Mouse (Mus musculus) neural tube, embryonic 14.5 days (tissue): Measurements from ENCODE around the gene Dyrk3. TPM values are rescaled to one million over a fixed set of nuclear protein-coding genes. Genes with fewer than 3 reads are reported as not detected.

Source experiments
- ATAC-seq: fragments of 200-750 bp; cut with Nextera tagmentation; 2 replicates; pipeline ENCODE4 v1.8.0; 2017; ENCODE audit warnings: low read depth, mild to moderate bottlenecking, moderate TSS enrichment, moderate library complexity
- H3K27ac ChIP-seq: fragments of 300-500 bp; sonication (generic); 2 replicates; pipeline ENCODE4 v1.5.1; 2014; ENCODE audit warnings: low read depth, mild to moderate bottlenecking, control low read depth, low read length, moderate library complexity, mixed read lengths
- H3K27me3 ChIP-seq: fragments of 300-500 bp; sonication (generic); 2 replicates; pipeline ENCODE4 v1.6.1; 2014; ENCODE audit warnings: low read length; ENCODE audit not compliant: control insufficient read depth, insufficient read depth
- H3K36me3 ChIP-seq: fragments of 300-500 bp; sonication (generic); 2 replicates; pipeline ENCODE4 v1.6.1; 2014; ENCODE audit warnings: low read length, mixed read lengths; ENCODE audit not compliant: control insufficient read depth, insufficient read depth
- H3K4me1 ChIP-seq: fragments of 300-500 bp; sonication (generic); 2 replicates; pipeline ENCODE4 v1.6.1; 2014; ENCODE audit warnings: low read length; ENCODE audit not compliant: control insufficient read depth, insufficient read depth
- H3K4me2 ChIP-seq: fragments of 300-500 bp; sonication (generic); 2 replicates; pipeline ENCODE4 v1.6.1; 2014; ENCODE audit warnings: mild to moderate bottlenecking, low read depth, low read length, control low read depth
- H3K4me3 ChIP-seq: fragments of 300-500 bp; sonication (generic); 2 replicates; pipeline ENCODE4 v1.5.1; 2014; ENCODE audit warnings: low read depth, low read length, control low read depth, mixed read lengths
- H3K9ac ChIP-seq: fragments of 300-500 bp; sonication (generic); replicated peaks from 2 replicates; pipeline ENCODE4 v1.6.1; 2014; ENCODE audit warnings: low read depth, mild to moderate bottlenecking, control low read depth, low read length, mixed read lengths
- H3K9me3 ChIP-seq: fragments of 300-500 bp; sonication (generic); 2 replicates; pipeline ENCODE4 v1.6.1; 2016; ENCODE audit warnings: low read length; ENCODE audit not compliant: control insufficient read depth
- WGBS: fragments of 180-500 bp; shearing (Covaris S2); extraction: QIAGEN DNeasy Blood & Tissue Kit; methylation state at CpG from one replicate; pipeline ENCODE4 v1.1.7; 2014; 5-methylcytosine and 5-hydroxymethylcytosine counted together
- polyA plus RNA-seq: library from polyadenylated mRNA; unstranded; fragments of >200 nt; fragmentation: Nextera tagmentation; extraction: Ambion mirVana; gene quantifications from 2 replicates; pipeline ENCODE4 v1.2.1, GENCODE M21; 2014

The Dyrk3 gene
- polyA plus RNA-seq, 1 experiment from 2014 or later: 12.6 TPM

- 79% methylated on average over 3 of the region's 3 CpGs for WGBS
- Histone ChIP-seq H3K36me3 (no peaks in the 10 kb centered on the region), H3K9ac (no peak overlapping the region), H3K27ac (0 out of 2 replicates have a peak overlapping the region, but pooled peaks have one; percentile 22), H3K9me3 (no peaks in the 10 kb centered on the region), H3K4me2 (no peak overlapping the region), H3K4me1 (peaks cover 26% of the 10 kb centered on the region), H3K4me3 (no peak overlapping the region), H3K27me3 (no peaks in the 10 kb centered on the region)
- no peak for ATAC-seq
These were observed 52.9 kb downstream of the Dyrk3 start for GRCm38 (mm10) chr1:131085272-131085671.

GRCm38 (mm10) chr1:131084289-131084688, 53.9 kb downstream of the Dyrk3 start:
- no peak overlapping the region for H3K27ac ChIP-seq
- no peak for ATAC-seq

GRCm38 (mm10) chr1:131083609-131084008, 54.5 kb downstream of the Dyrk3 start:
- Histone ChIP-seq H3K27me3 (no peaks in the 10 kb centered on the region), H3K4me3 (no peak overlapping the region), H3K4me2 (no peak overlapping the region), H3K9me3 (no peaks in the 10 kb centered on the region), H3K36me3 (no peaks in the 10 kb centered on the region), H3K4me1 (peaks cover 26% of the 10 kb centered on the region), H3K27ac (no peak overlapping the region), H3K9ac (no peak overlapping the region)
- ATAC-seq: no peak
- 51% methylated on average over 4 of the region's 4 CpGs for WGBS

More at GRCm38 (mm10) chr1:131084289-131084688, 53.9 kb downstream of the Dyrk3 start:
- Histone ChIP-seq H3K4me2 (no peak overlapping the region), H3K36me3 (no peaks in the 10 kb centered on the region), H3K9me3 (no peaks in the 10 kb centered on the region), H3K9ac (no peak overlapping the region), H3K4me3 (no peak overlapping the region), H3K4me1 (peaks cover 26% of the 10 kb centered on the region), H3K27me3 (no peaks in the 10 kb centered on the region)
- 33% methylated on average over 8 of the region's 8 CpGs for WGBS

- Histone ChIP-seq H3K27me3 (no peaks in the 10 kb centered on the region), H3K27ac (no peak overlapping the region), H3K9me3 (no peaks in the 10 kb centered on the region), H3K4me3 (no peak overlapping the region), H3K4me2 (no peak overlapping the region), H3K4me1 (peaks cover 25% of the 10 kb centered on the region), H3K36me3 (no peaks in the 10 kb centered on the region), H3K9ac (no peak overlapping the region)
- no peak for ATAC-seq
- WGBS: 74% methylated on average over 5 of the region's 5 CpGs
These were observed 55.0 kb downstream of the Dyrk3 start for GRCm38 (mm10) chr1:131083122-131083521.

- ATAC-seq: no peak
- Histone ChIP-seq H3K27me3 (no peaks in the 10 kb centered on the region), H3K4me3 (no peak overlapping the region), H3K4me1 (peaks cover 7% of the 10 kb centered on the region), H3K27ac (no peak overlapping the region), H3K36me3 (no peaks in the 10 kb centered on the region), H3K9ac (no peak overlapping the region), H3K4me2 (no peak overlapping the region), H3K9me3 (no peaks in the 10 kb centered on the region)
- WGBS: 100% methylated on average over 1 of the region's 1 CpGs
These were observed 57.5 kb downstream of the Dyrk3 start for GRCm38 (mm10) chr1:131080686-131081085.

- Histone ChIP-seq H3K9me3 (no peaks in the 10 kb centered on the region), H3K4me2 (no peak overlapping the region), H3K36me3 (no peaks in the 10 kb centered on the region), H3K4me3 (no peak overlapping the region), H3K27me3 (no peaks in the 10 kb centered on the region), H3K27ac (peak overlapping the region; percentile 10; the same call in 1 of the 2 replicates), H3K4me1 (peaks cover 10% of the 10 kb centered on the region), H3K9ac (no peak overlapping the region)
- ATAC-seq: no peak
- 88% methylated on average over 4 of the region's 4 CpGs for WGBS
These were observed 58.4 kb downstream of the Dyrk3 start for GRCm38 (mm10) chr1:131079762-131080161.

GRCm38 (mm10) chr1:131078761-131079330, 59.3 kb downstream of the Dyrk3 start:
- Histone ChIP-seq H3K27ac (peak overlapping the region; percentile 29), H3K9ac (no peak overlapping the region), H3K9me3 (no peaks in the 10 kb centered on the region), H3K36me3 (no peaks in the 10 kb centered on the region), H3K27me3 (no peaks in the 10 kb centered on the region), H3K4me1 (peaks cover 17% of the 10 kb centered on the region), H3K4me2 (no peak overlapping the region), H3K4me3 (no peak overlapping the region)
- WGBS: 23% methylated on average over 3 of the region's 3 CpGs
- ATAC-seq: peak; percentile 86

Other genes starting within 250 kb of the Dyrk3 start
- gene Il20, start 226.9 kb downstream of the Dyrk3 start, polyA plus RNA-seq: not detected in 2 replicates
- gene Il19, start 198.2 kb downstream of the Dyrk3 start, polyA plus RNA-seq: not detected in 2 replicates
- gene Il10, start 118.5 kb downstream of the Dyrk3 start, polyA plus RNA-seq: not detected in 2 replicates
- gene Mapkapk2, start 40.5 kb downstream of the Dyrk3 start, polyA plus RNA-seq: 15.8 and 16.1 TPM in 2 replicates
- 54.8 and 58.7 TPM in 2 replicates for gene Eif2d, start 14.8 kb upstream of the Dyrk3 start, polyA plus RNA-seq
- gene Rassf5, start 106.9 kb upstream of the Dyrk3 start, polyA plus RNA-seq: 4.8 and 5.7 TPM in 2 replicates
- 0.55 and 0.93 TPM in 2 replicates for gene Ikbke, start 141.3 kb upstream of the Dyrk3 start, polyA plus RNA-seq